Mouse (Mus musculus) forebrain, embryonic 16.5 days (tissue): ENCODE measurements at regions not wholly inside any gene's neighbourhood (a gene's known extent, or its start where the extent isn't known, plus 50 kb on each side); places are given as distances from the start of the nearest gene placed in this dataset.
A peak's percentile ranks its signal among the peaks of the same experiment; 100 is the strongest.

ENCODE experiments used
- ATAC-seq: fragments of 200-750 bp; cut with Nextera tagmentation; 2 replicates; pipeline ENCODE4 v1.8.0; 2017; ENCODE audit warnings: mild to moderate bottlenecking, moderate library complexity
- H3K27ac ChIP-seq: fragments of 300-500 bp; sonication (generic); 2 replicates; pipeline ENCODE4 v1.5.1; 2014; ENCODE audit warnings: low read length, control low read depth
- H3K27me3 ChIP-seq: fragments of 300-500 bp; sonication (generic); replicated peaks from 2 replicates; pipeline ENCODE4 v1.6.1; 2014; ENCODE audit warnings: low read length; ENCODE audit not compliant: control insufficient read depth, insufficient read depth
- H3K36me3 ChIP-seq: fragments of 300-500 bp; sonication (generic); 2 replicates; pipeline ENCODE4 v1.6.1; 2014; ENCODE audit not compliant: control insufficient read depth, insufficient read depth
- H3K4me1 ChIP-seq: fragments of 300-500 bp; sonication (generic); replicated peaks from 2 replicates; pipeline ENCODE4 v1.6.1; 2014; ENCODE audit warnings: low read length; ENCODE audit not compliant: control insufficient read depth, insufficient read depth
- H3K4me2 ChIP-seq: fragments of 300-500 bp; sonication (generic); 2 replicates; pipeline ENCODE4 v1.6.1; 2014; ENCODE audit warnings: mild to moderate bottlenecking, low read length, control low read depth
- H3K4me3 ChIP-seq: fragments of 300-500 bp; sonication (generic); replicated peaks from 2 replicates; pipeline ENCODE4 v1.5.1; 2014; ENCODE audit warnings: mild to moderate bottlenecking, low read length, control low read depth
- H3K9ac ChIP-seq: fragments of 300-500 bp; sonication (generic); replicated peaks from 2 replicates; pipeline ENCODE4 v1.6.1; 2014; ENCODE audit warnings: low read depth, low read length, control low read depth
- H3K9me3 ChIP-seq: fragments of 300-500 bp; sonication (generic); 2 replicates; pipeline ENCODE4 v1.6.1; 2016; ENCODE audit warnings: low read length; ENCODE audit not compliant: control insufficient read depth
- WGBS: fragments of 180-500 bp; shearing (Covaris S2); extraction: QIAGEN DNeasy Blood & Tissue Kit; methylation state at CpG from one replicate; pipeline ENCODE4 v1.1.7; 2014; 5-methylcytosine and 5-hydroxymethylcytosine counted together

GRCm38 (mm10) chr2:61527127-61527526, 51.3 kb upstream of the Tank start:
- H3K4me3 ChIP-seq = no peak overlapping the region
- H3K36me3 ChIP-seq = no peaks in the 10 kb centered on the region
- no peaks in the 10 kb centered on the region for H3K27me3 ChIP-seq
- WGBS = 89% methylated on average over 3 of the region's 3 CpGs
- ATAC-seq = no peak
- no peak overlapping the region for H3K27ac ChIP-seq
- H3K9me3 ChIP-seq = no peaks in the 10 kb centered on the region
- no peak overlapping the region for H3K9ac ChIP-seq
- no peak overlapping the region for H3K4me2 ChIP-seq
- no peaks in the 10 kb centered on the region for H3K4me1 ChIP-seq

DNA sequence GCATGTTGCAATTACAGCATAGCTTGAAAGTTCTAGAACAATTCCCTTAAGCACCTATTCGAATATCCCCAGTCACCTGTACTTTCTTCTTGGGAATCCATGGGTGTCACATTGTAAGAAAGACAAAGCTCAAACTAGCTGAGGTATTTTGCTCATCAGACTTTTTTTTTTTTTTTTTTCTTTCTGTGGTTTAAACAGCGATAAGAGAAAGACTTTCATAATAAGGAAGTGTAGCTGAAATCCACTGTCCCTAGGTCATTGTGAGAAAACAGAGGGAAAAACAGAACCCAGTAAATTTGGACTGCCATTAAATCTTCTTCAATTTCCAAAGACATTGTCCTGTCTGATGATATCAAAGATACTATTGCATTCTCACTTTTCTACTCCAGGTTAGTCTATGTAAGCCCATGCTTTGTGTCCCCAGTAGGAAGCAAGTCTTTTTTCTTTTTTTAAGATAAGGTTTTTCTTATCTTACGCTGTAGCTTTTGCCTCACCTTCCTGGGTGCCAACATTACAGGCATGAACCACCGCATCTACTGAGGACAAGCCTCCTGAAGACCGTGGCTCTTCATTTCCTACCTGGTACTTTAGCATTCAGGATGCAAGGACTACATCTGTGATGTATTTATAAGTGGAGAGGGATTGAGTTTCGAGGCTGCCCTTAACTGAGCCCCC, 54.2 kb upstream of the Tank start:
- Histone ChIP-seq H3K27ac (no peak overlapping the region), H3K4me3 (no peak overlapping the region), H3K4me1 (no peaks in the 10 kb centered on the region), H3K9ac (no peak overlapping the region), H3K27me3 (no peaks in the 10 kb centered on the region), H3K9me3 (no peaks in the 10 kb centered on the region), H3K36me3 (no peaks in the 10 kb centered on the region), H3K4me2 (no peak overlapping the region)
- WGBS = 89% methylated on average over 6 of the region's 6 CpGs
- ATAC-seq = no peak

DNA sequence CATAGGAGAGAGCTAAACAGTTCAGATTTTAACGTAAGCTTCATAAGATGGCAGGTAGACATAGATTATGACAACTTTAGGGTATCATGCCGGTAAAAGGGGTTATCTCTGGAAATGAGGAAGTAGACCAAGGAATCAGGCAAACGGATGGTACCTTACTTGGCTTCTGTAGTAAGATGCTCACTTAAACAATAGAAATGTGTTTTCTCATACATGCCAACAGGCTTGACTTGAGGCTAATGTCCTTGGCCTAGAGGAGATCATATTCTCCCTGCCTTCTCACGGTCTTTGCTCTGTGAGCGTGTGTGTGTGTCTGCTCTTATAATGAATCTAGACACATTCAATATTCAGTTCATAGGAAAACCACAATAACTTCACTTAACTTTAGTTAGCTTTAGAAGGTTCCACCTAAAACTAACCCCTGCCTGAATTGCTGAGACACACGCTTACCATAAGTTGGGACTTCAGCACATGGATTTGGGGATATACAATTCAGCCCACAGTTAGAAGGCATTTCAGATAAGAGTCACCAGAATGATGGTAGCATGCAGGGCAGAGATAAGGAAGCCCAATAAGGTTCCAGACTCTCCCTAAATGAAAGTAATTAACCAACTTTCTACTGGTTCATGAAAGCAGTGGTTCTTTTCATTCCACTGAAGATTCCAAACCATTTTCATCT, 63.8 kb upstream of the Tank start:
- no peaks in the 10 kb centered on the region for H3K4me1 ChIP-seq
- no peak overlapping the region for H3K4me2 ChIP-seq
- no peaks in the 10 kb centered on the region for H3K9me3 ChIP-seq
- no peak overlapping the region for H3K9ac ChIP-seq
- no peak overlapping the region for H3K4me3 ChIP-seq
- no peak for ATAC-seq
- H3K27ac ChIP-seq = no peak overlapping the region
- no peaks in the 10 kb centered on the region for H3K27me3 ChIP-seq
- 95% methylated on average over 6 of the region's 6 CpGs for WGBS
- no peaks in the 10 kb centered on the region for H3K36me3 ChIP-seq

DNA sequence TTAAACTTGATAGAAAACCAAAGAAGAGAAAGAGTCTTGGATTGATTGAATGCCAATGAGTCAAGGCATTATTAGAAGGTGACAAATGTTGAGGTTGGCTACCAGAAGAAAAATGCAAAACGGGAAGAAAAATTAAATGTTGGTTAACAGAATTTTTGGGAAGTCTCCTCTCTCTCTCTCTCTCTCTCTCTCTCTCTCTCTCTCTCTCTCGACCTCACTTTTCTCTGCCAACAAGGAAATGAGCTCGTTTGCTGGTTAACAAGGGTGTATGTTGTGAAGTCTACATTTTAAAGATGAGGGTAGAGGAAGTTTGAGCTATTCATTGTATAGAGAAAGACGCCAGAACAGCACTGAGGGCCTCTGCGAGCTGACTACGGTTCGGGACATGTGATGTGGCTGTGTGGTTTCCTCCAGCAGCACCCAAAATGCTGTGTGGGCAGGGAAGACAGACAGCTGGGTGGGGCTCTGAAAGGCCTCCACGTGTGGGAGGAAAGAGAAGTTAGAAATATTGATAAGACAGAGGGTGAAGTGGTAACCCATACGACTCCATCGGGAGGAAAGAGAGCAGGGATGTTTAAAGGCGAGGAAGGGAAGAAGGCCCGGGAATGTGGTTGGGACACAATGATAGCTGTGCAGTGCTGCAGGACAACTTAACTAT, 64.5 kb upstream of the Tank start:
- no peak overlapping the region for H3K27ac ChIP-seq
- no peak overlapping the region for H3K9ac ChIP-seq
- WGBS = 76% methylated on average over 12 of the region's 12 CpGs
- no peaks in the 10 kb centered on the region for H3K4me1 ChIP-seq
- H3K9me3 ChIP-seq = no peaks in the 10 kb centered on the region
- H3K4me2 ChIP-seq = no peak overlapping the region
- no peaks in the 10 kb centered on the region for H3K36me3 ChIP-seq
- ATAC-seq = no peak
- H3K4me3 ChIP-seq = no peak overlapping the region
- H3K27me3 ChIP-seq = no peaks in the 10 kb centered on the region

- no peaks in the 10 kb centered on the region for H3K27me3 ChIP-seq
- no peaks in the 10 kb centered on the region for H3K9me3 ChIP-seq
- H3K4me1 ChIP-seq = no peaks in the 10 kb centered on the region
- no peak overlapping the region for H3K9ac ChIP-seq
- H3K36me3 ChIP-seq = no peaks in the 10 kb centered on the region
- no peak overlapping the region for H3K4me2 ChIP-seq
- H3K4me3 ChIP-seq = no peak overlapping the region
- no peak for ATAC-seq
- no peak overlapping the region for H3K27ac ChIP-seq
- 88% methylated on average over 4 of the region's 4 CpGs for WGBS
Observed at GRCm38 (mm10) chr2:61503594-61503993, 74.8 kb upstream of the Tank start.

DNA sequence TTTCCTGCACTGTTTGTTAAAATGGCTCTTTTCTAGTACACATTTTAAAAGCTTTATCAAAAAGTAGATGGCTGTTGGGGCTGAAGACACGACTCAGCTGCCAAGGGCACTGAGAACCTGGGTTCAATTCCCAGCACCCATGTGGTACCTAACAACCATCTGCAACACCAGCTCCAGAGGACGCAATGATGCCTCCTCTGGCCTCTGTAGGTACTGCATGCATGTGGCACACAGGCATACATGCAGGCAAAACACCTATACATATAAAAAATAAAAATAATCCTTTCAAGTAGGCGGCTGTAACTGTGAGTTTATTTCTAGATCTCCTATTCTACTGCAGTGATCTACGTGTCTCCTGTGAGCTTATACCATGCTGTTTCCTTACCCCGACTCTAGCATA, 76.5 kb upstream of the Tank start:
- ATAC-seq = no peak
- Histone ChIP-seq H3K9ac (no peak overlapping the region), H3K4me2 (no peak overlapping the region), H3K4me3 (no peak overlapping the region), H3K27me3 (no peaks in the 10 kb centered on the region), H3K9me3 (no peaks in the 10 kb centered on the region), H3K4me1 (no peaks in the 10 kb centered on the region), H3K36me3 (no peaks in the 10 kb centered on the region), H3K27ac (no peak overlapping the region)
- WGBS = 97% methylated on average over 5 of the region's 5 CpGs

DNA sequence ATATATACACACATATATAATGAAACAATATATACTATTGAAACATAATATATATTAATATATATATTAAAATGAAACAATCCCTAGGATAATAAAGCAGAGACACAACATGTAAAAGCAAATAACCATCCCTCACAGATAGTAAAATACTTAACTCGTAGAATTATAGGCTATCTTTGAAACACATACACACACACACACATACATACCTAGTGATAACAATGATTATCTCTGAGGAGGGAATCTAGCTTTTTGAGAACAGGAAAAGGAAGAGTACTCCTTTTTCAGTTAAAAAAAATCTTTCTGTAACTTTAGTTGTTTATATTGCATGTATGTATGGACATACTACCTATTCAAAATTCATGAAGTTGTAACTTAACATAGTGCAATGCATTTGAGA, 79.1 kb upstream of the Tank start:
- no peaks in the 10 kb centered on the region for H3K9me3 ChIP-seq
- H3K4me3 ChIP-seq = no peak overlapping the region
- no peaks in the 10 kb centered on the region for H3K27me3 ChIP-seq
- H3K9ac ChIP-seq = no peak overlapping the region
- WGBS = 93% methylated on average over 1 of the region's 1 CpGs
- no peak overlapping the region for H3K4me2 ChIP-seq
- no peak for ATAC-seq
- no peaks in the 10 kb centered on the region for H3K36me3 ChIP-seq
- H3K27ac ChIP-seq = no peak overlapping the region
- H3K4me1 ChIP-seq = no peaks in the 10 kb centered on the region

DNA sequence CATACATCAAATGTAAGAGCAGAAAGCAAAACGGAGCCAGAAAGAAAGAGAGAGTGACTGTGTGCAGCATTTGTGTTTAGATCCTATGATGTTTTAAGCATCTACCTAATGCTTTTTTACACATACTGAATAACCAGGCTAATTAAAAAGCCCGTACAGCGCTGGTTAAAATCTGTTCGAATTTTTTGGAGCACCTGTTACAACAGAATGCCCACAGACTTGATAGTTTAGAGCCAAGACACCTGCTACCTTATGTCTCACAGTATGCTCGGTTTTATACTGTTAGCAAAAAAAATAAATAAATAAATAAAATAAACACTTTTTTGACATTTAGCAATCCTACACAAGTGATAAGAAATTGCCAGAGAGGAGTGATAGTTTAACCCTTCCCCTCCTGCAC, 80.5 kb upstream of the Tank start:
- H3K9ac ChIP-seq = no peak overlapping the region
- no peaks in the 10 kb centered on the region for H3K36me3 ChIP-seq
- H3K4me2 ChIP-seq = no peak overlapping the region
- H3K9me3 ChIP-seq = no peaks in the 10 kb centered on the region
- WGBS = 44% methylated on average over 5 of the region's 5 CpGs
- H3K27ac ChIP-seq = no peak overlapping the region
- H3K4me1 ChIP-seq = 0 out of 2 replicates have a peak, but pooled peaks cover 3% of the 10 kb centered on the region
- H3K4me3 ChIP-seq = no peak overlapping the region
- peak; percentile 41; the same call in 1 of the 2 replicates for ATAC-seq
- H3K27me3 ChIP-seq = no peaks in the 10 kb centered on the region

DNA sequence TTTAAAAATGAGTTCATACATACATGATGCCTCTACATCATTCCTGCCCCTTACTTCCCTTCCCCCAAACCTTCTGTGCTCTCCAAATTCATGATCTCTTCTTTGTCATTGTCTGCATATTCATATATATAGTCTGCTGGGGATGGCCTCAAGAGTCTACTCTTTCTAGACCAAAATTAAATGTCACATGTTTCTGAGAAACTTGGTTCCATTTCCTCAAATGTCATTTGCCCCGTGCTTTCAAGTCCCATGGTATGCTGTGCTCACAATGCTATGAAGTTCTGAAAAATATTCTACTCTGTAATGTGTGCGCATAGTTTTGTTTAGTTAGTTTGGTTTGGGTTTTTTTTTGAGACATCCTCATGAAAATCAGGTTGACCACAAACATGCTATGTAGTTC, 81.4 kb upstream of the Tank start:
- 94% methylated on average over 2 of the region's 2 CpGs for WGBS
- no peaks in the 10 kb centered on the region for H3K9me3 ChIP-seq
- 0 out of 2 replicates have a peak, but pooled peaks cover 3% of the 10 kb centered on the region for H3K4me1 ChIP-seq
- ATAC-seq = no peak
- no peaks in the 10 kb centered on the region for H3K36me3 ChIP-seq
- H3K27me3 ChIP-seq = no peaks in the 10 kb centered on the region
- no peak overlapping the region for H3K4me2 ChIP-seq
- H3K27ac ChIP-seq = no peak overlapping the region
- H3K4me3 ChIP-seq = no peak overlapping the region
- no peak overlapping the region for H3K9ac ChIP-seq
